Mouse (Mus musculus): ENCODE data around the gene Mcrip2. TPM values are rescaled to one million over a fixed set of nuclear protein-coding genes. Genes with fewer than 3 reads are reported as not detected.

Mcrip2 gene
- total RNA-seq, 1 experiment: 12.3 TPM

- peaks cover 37% of the 10 kb centered on the region for H3K36me3 ChIP-seq (ENCODE audit: control insufficient read depth, insufficient read depth, low read length, poor library complexity, severe bottlenecking)
- H3K4me1 ChIP-seq (ENCODE audit: control insufficient read depth in 2 of 2, insufficient read depth in 2 of 2, low read length in 2 of 2, poor library complexity in 1 of 2): peaks cover 0 to 21% of the 10 kb centered on the region in 2 experiments; a peak in 2 of 4 replicates
Observed at GRCm38 (mm10) chr17:25825984-25826570, 42.5 kb downstream of the Mcrip2 start.

DNA sequence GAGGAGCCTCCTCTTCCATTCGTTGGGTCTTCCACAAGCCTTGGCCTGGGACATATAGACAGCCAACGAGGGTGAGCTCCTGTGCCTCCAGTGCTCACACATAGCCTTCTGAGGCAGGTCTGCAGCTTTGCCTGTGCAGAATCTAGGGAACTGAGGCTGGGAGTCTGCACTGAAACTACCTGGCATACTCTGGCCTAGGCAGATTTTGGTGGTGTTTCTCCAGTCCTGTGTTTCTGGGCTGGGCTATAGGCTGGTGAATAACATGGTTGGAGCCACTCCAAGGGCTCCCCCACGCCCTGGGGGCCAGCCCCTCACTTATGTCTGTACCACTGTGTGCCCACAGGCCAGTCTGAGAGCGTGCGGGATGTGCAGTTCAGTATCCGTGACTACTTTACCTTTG lies 43.3 kb downstream of the Mcrip2 start:
- no peak overlapping the region for H3K9ac ChIP-seq (ENCODE audit: insufficient read depth, low read depth, low read length, poor library complexity, severe bottlenecking)

More at GRCm38 (mm10) chr17:25825984-25826570, 42.5 kb downstream of the Mcrip2 start:
- no peak for DNase-seq (ENCODE audit: low read depth, low spot score)
- in situ Hi-C loops (cut with MboI; ENCODE audit: low sequenced_read_pairs in 2 of 2, unreplicated experiment in 2 of 2): no loop called here
- H3K4me3 ChIP-seq (ENCODE audit: insufficient read depth in 1 of 2, low read depth in 1 of 2, low read length in 2 of 2, poor library complexity in 1 of 2, severe bottlenecking in 1 of 2): no peak overlapping the region
- no peak overlapping the region for H3K9ac ChIP-seq (ENCODE audit: insufficient read depth, low read depth, low read length, poor library complexity, severe bottlenecking)
- H3K27ac ChIP-seq (ENCODE audit: insufficient read depth, low read depth, low read length, poor library complexity, severe bottlenecking): no peak overlapping the region
- no peaks in the 10 kb centered on the region for H3K9me3 ChIP-seq (ENCODE audit: control insufficient read depth, insufficient read depth, low read depth, low read length)
- no peak for TF ChIP-seq ZNF384 (IDR thresholded peaks at IDR 0.05; ENCODE audit: low read depth, low read length)
- no peak for TF ChIP-seq MAFK (IDR thresholded peaks at IDR 0.05; ENCODE audit: insufficient read depth, low read depth, low read length)
- no peak for TF ChIP-seq CHD2 (IDR thresholded peaks at IDR 0.05; ENCODE audit: low read depth, low read length)
- no peak for TF ChIP-seq ZC3H11A (IDR thresholded peaks at IDR 0.05; ENCODE audit: borderline replicate concordance, low read depth, low read length)
- no peak for TF ChIP-seq HCFC1 (IDR thresholded peaks at IDR 0.05; ENCODE audit: borderline replicate concordance, insufficient read depth, low read length)

DNA sequence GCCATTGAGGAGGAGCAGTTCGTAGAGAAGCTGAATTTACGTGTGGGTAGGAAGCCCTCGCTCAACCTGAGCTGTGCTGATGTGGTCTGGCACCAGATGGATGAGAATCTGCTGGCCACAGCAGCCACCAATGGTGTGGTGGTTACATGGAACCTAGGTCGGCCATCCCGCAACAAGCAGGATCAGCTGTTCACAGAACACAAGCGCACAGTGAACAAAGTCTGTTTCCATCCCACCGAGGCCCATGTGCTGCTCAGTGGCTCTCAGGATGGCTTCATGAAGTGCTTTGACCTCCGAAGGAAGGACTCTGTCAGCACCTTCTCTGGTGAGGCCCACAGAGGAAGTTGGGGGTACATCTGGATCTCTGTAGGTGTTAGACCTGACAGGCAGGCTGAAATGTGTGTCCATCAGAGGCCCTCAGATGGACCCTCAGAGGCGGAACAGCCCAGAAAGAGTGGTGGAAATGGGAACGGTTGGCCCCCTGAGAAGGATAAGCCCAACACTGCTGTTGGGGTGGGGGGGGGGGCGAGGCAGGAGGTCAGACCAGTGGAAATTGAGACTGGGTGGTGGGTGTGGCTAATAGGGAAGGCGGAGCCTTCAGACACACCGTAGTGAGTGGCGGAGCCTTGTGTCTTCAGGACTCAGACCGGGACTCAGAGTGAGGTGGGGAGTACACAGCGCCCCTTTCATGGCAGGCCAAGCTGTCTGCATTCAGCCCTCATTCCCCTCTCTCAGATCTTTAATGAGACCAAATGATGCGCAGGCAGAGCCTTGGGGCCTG lies 44.0 kb downstream of the Mcrip2 start:
- DNase-seq (ENCODE audit: low read depth, low spot score): no peak
- Histone ChIP-seq H3K36me3 (ENCODE audit: control insufficient read depth, insufficient read depth, low read length, poor library complexity, severe bottlenecking) (peaks cover 23% of the 10 kb centered on the region; the same call in 1 of the 2 replicates), H3K4me1 (ENCODE audit: control insufficient read depth in 2 of 2, insufficient read depth in 2 of 2, low read length in 2 of 2, poor library complexity in 1 of 2) (peaks cover 0 to 23% of the 10 kb centered on the region in 2 experiments; a peak in 2 of 4 replicates), H3K9ac (ENCODE audit: insufficient read depth, low read depth, low read length, poor library complexity, severe bottlenecking) (peak overlapping the region; percentile 78), H3K4me3 (ENCODE audit: insufficient read depth in 1 of 2, low read depth in 1 of 2, low read length in 2 of 2, poor library complexity in 1 of 2, severe bottlenecking in 1 of 2) (peak overlapping the region; percentile 78 to 98), H3K9me3 (ENCODE audit: control insufficient read depth, insufficient read depth, low read depth, low read length) (no peaks in the 10 kb centered on the region), H3K27ac (ENCODE audit: insufficient read depth, low read depth, low read length, poor library complexity, severe bottlenecking) (no peak overlapping the region)
- in situ Hi-C loops (cut with MboI; ENCODE audit: low sequenced_read_pairs in 2 of 2, unreplicated experiment in 2 of 2): no loop called here
- TF ChIP-seq ZNF384 (IDR thresholded peaks at IDR 0.05; ENCODE audit: low read depth, low read length) (no peak), MAFK (IDR thresholded peaks at IDR 0.05; ENCODE audit: insufficient read depth, low read depth, low read length) (no peak), ZC3H11A (IDR thresholded peaks at IDR 0.05; ENCODE audit: borderline replicate concordance, low read depth, low read length) (no peak), HCFC1 (IDR thresholded peaks at IDR 0.05; ENCODE audit: borderline replicate concordance, insufficient read depth, low read length) (no peak), CHD2 (IDR thresholded peaks at IDR 0.05; ENCODE audit: low read depth, low read length) (no peak)

More for the DNA sequence above, 43.3 kb downstream of the Mcrip2 start:
- DNase-seq (ENCODE audit: low read depth, low spot score): no peak
- Histone ChIP-seq H3K4me3 (ENCODE audit: insufficient read depth in 1 of 2, low read depth in 1 of 2, low read length in 2 of 2, poor library complexity in 1 of 2, severe bottlenecking in 1 of 2) (no peak overlapping the region), H3K36me3 (ENCODE audit: control insufficient read depth, insufficient read depth, low read length, poor library complexity, severe bottlenecking) (peaks cover 30% of the 10 kb centered on the region), H3K9me3 (ENCODE audit: control insufficient read depth, insufficient read depth, low read depth, low read length) (no peaks in the 10 kb centered on the region), H3K27ac (ENCODE audit: insufficient read depth, low read depth, low read length, poor library complexity, severe bottlenecking) (no peak overlapping the region), H3K4me1 (ENCODE audit: control insufficient read depth in 2 of 2, insufficient read depth in 2 of 2, low read length in 2 of 2, poor library complexity in 1 of 2) (peaks cover 0 to 21% of the 10 kb centered on the region in 2 experiments; a peak in 2 of 4 replicates)
- in situ Hi-C loops (cut with MboI; ENCODE audit: low sequenced_read_pairs in 2 of 2, unreplicated experiment in 2 of 2): no loop called here
- no peak for TF ChIP-seq CHD2 (IDR thresholded peaks at IDR 0.05; ENCODE audit: low read depth, low read length)
- TF ChIP-seq ZC3H11A (IDR thresholded peaks at IDR 0.05; ENCODE audit: borderline replicate concordance, low read depth, low read length): no peak
- TF ChIP-seq MAFK (IDR thresholded peaks at IDR 0.05; ENCODE audit: insufficient read depth, low read depth, low read length): no peak
- TF ChIP-seq ZNF384 (IDR thresholded peaks at IDR 0.05; ENCODE audit: low read depth, low read length): no peak
- no peak for TF ChIP-seq HCFC1 (IDR thresholded peaks at IDR 0.05; ENCODE audit: borderline replicate concordance, insufficient read depth, low read length)

DNA sequence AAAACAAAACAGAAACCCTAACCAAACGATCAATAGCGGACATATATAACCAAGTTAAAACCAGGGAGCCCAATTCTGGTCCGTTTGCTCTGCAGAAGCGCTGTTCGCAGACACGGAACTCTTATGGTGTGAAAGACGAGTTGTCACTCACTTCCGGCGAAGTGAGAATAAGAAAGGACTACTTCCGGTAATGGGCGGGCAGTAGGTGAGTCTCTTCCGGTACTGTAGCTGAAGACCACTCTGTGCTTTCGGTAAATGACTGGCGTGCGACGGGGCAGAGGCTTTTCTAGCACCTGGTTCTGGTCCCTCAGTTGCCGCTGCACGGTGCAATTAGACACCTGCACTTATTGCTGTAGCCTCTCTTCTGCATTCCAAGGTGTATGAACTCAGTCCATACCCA lies 45.1 kb downstream of the Mcrip2 start, which contains the start of gene Wdr24:
Gene Wdr24, plus strand, starts transcription at position 176 of the 400 bp plus-strand sequence.
- Histone ChIP-seq H3K4me3 (ENCODE audit: insufficient read depth in 1 of 2, low read depth in 1 of 2, low read length in 2 of 2, poor library complexity in 1 of 2, severe bottlenecking in 1 of 2) (peak within 1 kb of the TSS; percentile 78 to 98), H3K27ac (ENCODE audit: insufficient read depth, low read depth, low read length, poor library complexity, severe bottlenecking) (no peak within 1 kb of the TSS), H3K36me3 (ENCODE audit: control insufficient read depth, insufficient read depth, low read length, poor library complexity, severe bottlenecking) (peaks cover 22% of the 10 kb centered on the region; the same call in 1 of the 2 replicates), H3K4me1 (ENCODE audit: control insufficient read depth in 2 of 2, insufficient read depth in 2 of 2, low read length in 2 of 2, poor library complexity in 1 of 2) (peaks cover 0 to 27% of the 10 kb centered on the region in 2 experiments; a peak in 2 of 4 replicates), H3K9ac (ENCODE audit: insufficient read depth, low read depth, low read length, poor library complexity, severe bottlenecking) (peak within 1 kb of the TSS; percentile 78), H3K9me3 (ENCODE audit: control insufficient read depth, insufficient read depth, low read depth, low read length) (no peaks in the 10 kb centered on the region)
- peak; percentile 86 for DNase-seq (ENCODE audit: low read depth, low spot score)
- no peak for TF ChIP-seq ZNF384 (IDR thresholded peaks at IDR 0.05; ENCODE audit: low read depth, low read length)
- TF ChIP-seq HCFC1 (IDR thresholded peaks at IDR 0.05; ENCODE audit: borderline replicate concordance, insufficient read depth, low read length): peak; percentile 82
- in situ Hi-C loops (cut with MboI; ENCODE audit: low sequenced_read_pairs in 2 of 2, unreplicated experiment in 2 of 2): no loop called here
